Mouse (Mus musculus) G1E (cell line): ENCODE measurements around the gene Gck. TPM values are rescaled to one million over a fixed set of nuclear protein-coding genes. Genes with fewer than 3 reads are reported as not detected.

Experiments used
- ATAC-seq: 2 replicates; pipeline ENCODE4 v1.8.0; 2016; ENCODE audit warnings: mild to moderate bottlenecking; ENCODE audit not compliant: insufficient number of reproducible peaks, poor library complexity, low FRiP score, severe bottlenecking; ENCODE audit errors: extremely low read depth
- DNase-seq: peaks from one replicate; pipeline ENCODE4 v3.0.0; 2012; ENCODE audit warnings: low spot score
- H3K27me3 ChIP-seq: 2 replicates; pipeline ENCODE4 v1.6.1; 2012; ENCODE audit warnings: mild to moderate bottlenecking, low read length, inconsistent platforms; ENCODE audit not compliant: insufficient read depth
- H3K36me3 ChIP-seq: replicated peaks from 2 replicates; pipeline ENCODE3; 2012; ENCODE audit warnings: mild to moderate bottlenecking, inconsistent platforms
- H3K4me1 ChIP-seq: 2 replicates; pipeline ENCODE4 v1.6.1; 2012; ENCODE audit warnings: low read depth, low read length, inconsistent platforms, mixed read lengths; ENCODE audit not compliant: insufficient read depth
- H3K4me3 ChIP-seq: 2 replicates; pipeline ENCODE4 v1.5.1; 2012; ENCODE audit warnings: low read depth, mild to moderate bottlenecking, inconsistent platforms, low read length, moderate library complexity, mixed read lengths
- H3K9me3 ChIP-seq: replicated peaks from 2 replicates; pipeline ENCODE4 v1.6.1; 2012; ENCODE audit warnings: inconsistent platforms
- CTCF ChIP-seq: IDR thresholded peaks from 2 replicates; pipeline ENCODE4 v1.5.1; 2012; ENCODE audit warnings: low read depth, low read length, inconsistent platforms, mixed read lengths
- GATA1 ChIP-seq: IDR thresholded peaks from 2 replicates; pipeline ENCODE4 v1.6.1; 2012; ENCODE audit warnings: borderline replicate concordance, low read length, inconsistent platforms, mixed read lengths
- GATA2 ChIP-seq: IDR thresholded peaks from 2 replicates; pipeline ENCODE4 v1.6.1; 2012; ENCODE audit warnings: low read depth, low read length, inconsistent platforms, borderline replicate concordance
- POLR2AphosphoS5 ChIP-seq: IDR thresholded peaks from 2 replicates; pipeline ENCODE4 v1.6.1; 2012; ENCODE audit warnings: low read depth, low read length, inconsistent platforms; ENCODE audit not compliant: insufficient replicate concordance
- TAL1 ChIP-seq: conservative IDR thresholded peaks from 2 replicates; pipeline ENCODE4 v1.6.1; 2012; ENCODE audit warnings: low read depth, low read length, inconsistent platforms, mixed read lengths
- polyA plus RNA-seq: library from polyadenylated mRNA; stranded (reverse); fragments of >175 nt; gene quantifications from 2 replicates; pipeline ENCODE4 v1.2.3, GENCODE M21; 2012
- total RNA-seq, 2 experiments: library from RNA; stranded (forward) in 1 of 2; stranded (reverse) in 1 of 2; fragments of 200-1000 nt in 1 of 2; fragments of >200 nt in 1 of 2; fragmentation: Nextera tagmentation in 1 of 2; gene quantifications; 2 replicates each; pipeline ENCODE4 v1.2.3; 2014 to 2017

Gck gene
- total and polyA plus RNA-seq, 3 experiments = 0.11 TPM; not detected in 2

DNA sequence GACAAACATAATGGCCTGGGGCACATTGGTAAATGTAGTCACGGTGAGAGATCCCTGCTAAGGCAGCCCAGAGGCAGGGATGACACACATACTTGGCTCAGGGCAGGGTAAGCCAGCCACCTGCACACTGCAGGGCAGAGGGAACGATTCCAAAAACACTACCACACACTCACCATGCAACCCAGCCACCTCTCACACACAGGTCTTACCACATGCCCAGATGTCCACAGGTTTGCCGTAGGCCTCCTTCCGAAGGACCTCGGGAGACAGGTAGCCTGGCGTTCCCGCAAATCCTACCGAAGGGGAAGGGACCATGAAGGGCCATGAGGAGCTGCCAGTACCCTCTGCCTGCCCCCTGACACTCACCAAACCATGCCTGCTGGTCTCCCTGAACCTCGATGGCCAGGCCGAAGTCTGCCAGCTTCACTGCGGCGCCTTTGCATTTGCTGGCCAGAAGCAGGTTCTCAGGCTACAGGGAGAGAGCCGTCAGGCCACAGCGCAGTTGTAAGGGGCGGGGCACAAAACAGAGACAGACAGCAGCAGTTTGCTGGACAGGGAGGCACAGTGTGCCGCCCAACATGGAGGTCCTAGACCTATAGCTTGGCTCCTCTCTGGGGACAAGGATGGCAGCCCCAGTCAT, 40.2 kb upstream of the Gck start:
- no peaks in the 10 kb centered on the region for H3K9me3 ChIP-seq
- H3K4me3 ChIP-seq = no peak overlapping the region
- no peak for DNase-seq
- ATAC-seq = no peak
- peaks cover 19% of the 10 kb centered on the region for H3K27me3 ChIP-seq
- H3K4me1 ChIP-seq = no peaks in the 10 kb centered on the region
- H3K36me3 ChIP-seq = no peaks in the 10 kb centered on the region
- TF ChIP-seq TAL1 = no peak
- no peak for TF ChIP-seq GATA1
- no peak for TF ChIP-seq GATA2
- no peak for TF ChIP-seq POLR2AphosphoS5
- no peak for TF ChIP-seq CTCF

DNA sequence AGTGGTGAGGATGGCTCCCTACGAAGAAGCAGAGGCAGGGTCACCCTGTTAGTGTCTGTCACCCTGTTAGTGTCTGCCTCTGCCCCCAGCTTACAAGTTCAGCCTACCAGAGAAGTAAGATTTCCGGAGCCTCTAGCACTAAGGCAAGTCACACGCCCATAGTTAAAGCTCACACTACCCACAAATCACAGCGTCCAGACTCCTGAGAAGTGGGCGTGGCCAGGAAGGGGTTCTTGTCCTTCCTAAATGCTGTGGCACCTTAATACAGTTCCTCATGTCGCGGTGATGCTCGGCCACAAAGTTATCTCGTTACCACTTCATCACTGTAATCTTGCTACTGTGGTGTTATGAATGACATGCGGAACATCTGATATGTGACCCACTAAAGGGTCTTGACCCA, 38.2 kb upstream of the Gck start:
- H3K4me1 ChIP-seq = no peaks in the 10 kb centered on the region
- DNase-seq (no peak), ATAC-seq (no peak)
- H3K9me3 ChIP-seq = no peaks in the 10 kb centered on the region
- no peak overlapping the region for H3K4me3 ChIP-seq
- H3K27me3 ChIP-seq = peaks cover 8% of the 10 kb centered on the region
- TF ChIP-seq POLR2AphosphoS5 (no peak), CTCF (no peak), TAL1 (no peak), GATA2 (no peak), GATA1 (no peak)
- H3K36me3 ChIP-seq = no peaks in the 10 kb centered on the region

DNA sequence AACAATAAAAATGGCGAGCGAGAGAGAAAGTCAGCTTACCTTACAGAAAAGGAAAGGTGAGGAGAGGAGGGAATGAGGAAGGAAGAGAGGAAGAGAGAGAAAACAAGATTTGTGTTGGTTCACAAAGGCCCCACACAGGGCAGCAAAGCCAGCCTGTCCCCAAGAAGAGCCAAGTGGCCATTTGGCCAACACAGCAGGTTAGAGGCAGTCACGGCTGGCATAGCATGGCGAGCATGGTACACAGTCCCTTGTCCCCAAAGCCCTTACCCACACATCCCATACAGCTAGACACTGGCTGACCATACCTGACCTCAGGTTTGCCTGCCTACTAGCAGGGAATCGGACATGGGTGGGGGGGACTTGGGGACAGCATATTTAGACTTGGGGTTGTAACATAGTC, 33.7 kb upstream of the Gck start:
- no peak for DNase-seq
- no peaks in the 10 kb centered on the region for H3K36me3 ChIP-seq
- TF ChIP-seq CTCF (no peak), GATA2 (no peak), POLR2AphosphoS5 (no peak), TAL1 (no peak), GATA1 (no peak)
- peaks cover 24% of the 10 kb centered on the region for H3K27me3 ChIP-seq
- H3K4me1 ChIP-seq = peaks cover 5% of the 10 kb centered on the region; the same call in 1 of the 2 replicates
- ATAC-seq = no peak
- no peak overlapping the region for H3K4me3 ChIP-seq
- no peaks in the 10 kb centered on the region for H3K9me3 ChIP-seq

DNA sequence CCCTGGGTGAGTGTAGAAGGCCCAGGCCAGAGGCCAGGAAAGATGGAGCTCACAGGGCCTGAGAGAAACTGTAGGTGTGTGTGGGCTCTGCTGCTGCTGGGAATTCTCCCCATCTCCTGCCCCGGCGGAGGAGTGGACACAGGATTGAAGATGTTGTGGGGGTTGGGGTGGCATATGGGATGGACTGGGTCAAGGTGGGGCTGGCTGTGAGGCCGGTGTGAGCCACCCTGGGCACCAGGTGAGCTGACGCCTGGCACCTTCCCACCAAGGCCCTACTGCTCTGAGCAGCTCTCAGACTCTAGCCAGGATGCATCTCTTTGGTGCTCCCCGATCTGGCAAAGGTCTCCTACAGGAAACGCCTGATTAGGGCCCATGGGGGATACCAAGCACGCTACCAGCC, 31.4 kb upstream of the Gck start:
- no peaks in the 10 kb centered on the region for H3K36me3 ChIP-seq
- H3K4me3 ChIP-seq = no peak overlapping the region
- DNase-seq (no peak), ATAC-seq (no peak)
- H3K9me3 ChIP-seq = no peaks in the 10 kb centered on the region
- H3K27me3 ChIP-seq = peaks cover 38% of the 10 kb centered on the region
- no peak for TF ChIP-seq GATA2
- TF ChIP-seq GATA1 = no peak
- no peak for TF ChIP-seq TAL1
- TF ChIP-seq CTCF = no peak
- TF ChIP-seq POLR2AphosphoS5 = no peak
- peaks cover 5% of the 10 kb centered on the region; the same call in 1 of the 2 replicates for H3K4me1 ChIP-seq

DNA sequence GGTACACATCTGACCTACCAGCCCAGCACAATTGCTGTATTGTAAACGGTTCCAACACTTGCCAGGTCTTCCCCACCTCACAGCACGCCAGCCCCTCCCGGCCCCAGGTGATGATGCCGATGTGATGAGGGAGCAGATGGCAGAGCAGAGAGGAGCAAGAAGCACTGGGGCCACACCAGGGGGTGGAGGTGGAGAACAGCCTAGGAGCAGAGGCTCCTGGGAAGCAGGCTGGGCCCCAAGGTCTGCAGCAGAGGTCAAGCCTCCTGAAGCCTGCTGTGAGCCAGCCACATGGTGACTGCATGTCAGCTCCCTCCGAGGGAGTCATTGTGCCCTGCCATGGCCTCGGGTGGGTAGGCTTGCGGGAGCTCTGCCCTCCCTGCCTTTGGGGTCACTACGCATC, 30.7 kb upstream of the Gck start:
- Histone ChIP-seq H3K9me3 (no peaks in the 10 kb centered on the region), H3K4me3 (no peak overlapping the region), H3K4me1 (peaks cover 5% of the 10 kb centered on the region; the same call in 1 of the 2 replicates), H3K27me3 (peaks cover 42% of the 10 kb centered on the region), H3K36me3 (no peaks in the 10 kb centered on the region)
- TF ChIP-seq GATA2 = no peak
- TF ChIP-seq CTCF = no peak
- TF ChIP-seq TAL1 = no peak
- TF ChIP-seq POLR2AphosphoS5 = no peak
- TF ChIP-seq GATA1 = no peak
- DNase-seq = no peak
- no peak for ATAC-seq

DNA sequence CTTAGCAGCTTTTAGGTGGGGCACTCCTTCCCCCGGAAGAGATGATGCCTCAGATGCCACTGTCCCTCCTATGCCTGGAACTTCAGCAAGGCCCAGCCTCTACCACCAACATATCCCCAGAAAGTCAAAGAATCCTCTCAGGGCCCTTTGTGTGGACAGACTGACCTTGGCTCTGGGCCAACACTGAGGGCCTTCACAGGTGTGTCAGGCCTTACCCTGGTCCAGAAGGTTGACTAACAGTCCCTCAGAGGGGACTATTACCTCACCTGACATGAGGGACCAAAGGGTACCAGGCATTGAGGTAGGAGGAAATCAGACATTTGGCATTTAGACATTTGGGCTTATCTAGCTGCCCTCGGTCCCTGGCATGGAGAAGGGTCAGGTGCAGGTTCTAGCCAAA, 30.2 kb upstream of the Gck start:
- TF ChIP-seq GATA2 = no peak
- ATAC-seq (no peak), DNase-seq (no peak)
- no peaks in the 10 kb centered on the region for H3K36me3 ChIP-seq
- H3K4me3 ChIP-seq = no peak overlapping the region
- peaks cover 5% of the 10 kb centered on the region; the same call in 1 of the 2 replicates for H3K4me1 ChIP-seq
- no peaks in the 10 kb centered on the region for H3K9me3 ChIP-seq
- peaks cover 44% of the 10 kb centered on the region for H3K27me3 ChIP-seq

DNA sequence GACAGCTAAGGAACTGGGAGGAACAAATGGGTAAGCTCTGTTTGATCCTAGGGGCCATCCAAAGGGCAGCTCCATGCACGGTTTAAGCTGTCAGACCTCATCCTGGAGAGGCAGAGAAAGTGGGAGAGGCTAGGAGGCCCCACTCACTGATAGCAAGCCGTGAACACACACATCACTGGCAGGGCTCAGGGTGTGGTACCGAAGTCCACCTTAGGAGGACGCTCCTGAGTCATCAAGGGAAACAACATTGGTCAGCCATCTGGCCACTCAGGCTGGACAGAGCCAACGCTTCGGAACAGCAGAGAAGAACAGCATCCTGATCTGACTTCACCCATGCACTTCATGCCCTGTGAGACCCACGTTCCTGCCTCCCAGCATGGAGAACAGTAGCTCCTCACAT, 29.2 kb upstream of the Gck start:
- Histone ChIP-seq H3K36me3 (no peaks in the 10 kb centered on the region), H3K4me3 (no peak overlapping the region), H3K4me1 (peaks cover 5% of the 10 kb centered on the region; the same call in 1 of the 2 replicates), H3K9me3 (no peaks in the 10 kb centered on the region), H3K27me3 (peaks cover 48% of the 10 kb centered on the region)
- no peak for DNase-seq
- ATAC-seq = no peak
- no peak for TF ChIP-seq CTCF
- no peak for TF ChIP-seq GATA2
- TF ChIP-seq TAL1 = no peak
- TF ChIP-seq POLR2AphosphoS5 = no peak
- no peak for TF ChIP-seq GATA1
